Mouse (Mus musculus) mouse trophoblast stem cell (cell line): ENCODE data around the gene Akap12.

Experiments
- in situ Hi-C, 2 experiments: fragments of 300-500 bp; cut with MseI, MboI; formaldehyde crosslinking; loops; 2 replicates in 1 of 2; 3 replicates in 1 of 2; pipeline ENCODE4 v1.15.1; 2025

Akap12 gene

DNA sequence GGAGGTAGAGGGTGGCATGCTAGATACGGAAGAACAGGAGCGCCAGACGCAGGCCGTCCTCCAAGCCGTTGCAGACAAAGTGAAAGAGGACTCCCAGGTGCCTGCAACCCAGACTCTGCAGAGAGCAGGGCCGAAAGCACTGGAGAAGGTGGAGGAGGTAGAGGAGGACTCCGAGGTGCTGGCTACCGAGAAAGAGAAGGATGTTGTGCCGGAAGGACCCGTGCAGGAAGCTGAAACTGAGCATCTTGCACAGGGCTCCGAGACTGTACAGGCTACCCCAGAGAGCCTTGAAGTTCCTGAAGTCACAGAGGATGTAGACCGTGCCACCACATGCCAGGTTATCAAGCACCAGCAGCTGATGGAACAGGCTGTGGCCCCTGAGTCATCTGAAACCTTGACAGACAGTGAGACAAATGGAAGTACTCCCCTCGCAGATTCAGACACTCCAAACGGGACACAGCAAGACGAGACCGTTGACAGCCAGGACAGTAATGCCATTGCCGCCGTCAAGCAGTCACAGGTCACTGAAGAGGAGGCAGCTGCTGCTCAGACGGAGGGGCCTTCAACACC lies 89.8 kb downstream of the Akap12 start:
- in situ Hi-C loops: no loop called here

DNA sequence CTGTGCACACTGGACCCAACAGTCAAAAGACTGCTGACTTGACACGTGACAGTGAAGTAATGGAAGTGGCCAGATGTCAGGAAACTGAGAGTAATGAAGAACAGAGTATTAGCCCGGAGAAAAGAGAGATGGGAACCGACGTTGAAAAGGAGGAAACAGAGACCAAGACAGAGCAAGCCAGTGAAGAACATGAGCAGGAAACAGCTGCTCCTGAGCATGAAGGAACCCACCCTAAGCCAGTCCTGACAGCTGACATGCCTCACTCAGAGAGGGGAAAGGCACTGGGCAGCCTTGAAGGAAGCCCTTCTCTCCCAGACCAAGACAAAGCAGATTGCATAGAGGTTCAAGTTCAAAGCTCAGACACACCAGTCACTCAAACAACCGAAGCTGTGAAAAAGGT lies 90.5 kb downstream of the Akap12 start:
- in situ Hi-C loops: no loop called here

DNA sequence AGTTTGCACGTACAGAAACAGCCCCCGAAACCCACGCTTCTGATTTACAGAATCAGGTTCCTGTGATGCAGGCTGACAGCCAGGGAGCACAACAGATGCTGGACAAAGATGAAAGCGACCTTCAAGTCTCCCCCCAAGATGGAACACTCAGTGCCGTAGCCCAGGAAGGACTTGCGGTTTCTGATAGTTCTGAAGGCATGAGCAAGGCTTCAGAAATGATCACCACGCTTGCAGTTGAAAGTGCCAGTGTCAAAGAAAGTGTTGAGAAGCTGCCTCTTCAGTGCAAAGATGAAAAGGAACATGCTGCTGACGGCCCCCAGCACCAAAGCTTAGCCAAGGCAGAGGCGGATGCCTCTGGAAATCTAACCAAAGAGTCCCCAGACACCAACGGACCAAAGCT lies 91.3 kb downstream of the Akap12 start:
- in situ Hi-C loops: no loop called here

DNA sequence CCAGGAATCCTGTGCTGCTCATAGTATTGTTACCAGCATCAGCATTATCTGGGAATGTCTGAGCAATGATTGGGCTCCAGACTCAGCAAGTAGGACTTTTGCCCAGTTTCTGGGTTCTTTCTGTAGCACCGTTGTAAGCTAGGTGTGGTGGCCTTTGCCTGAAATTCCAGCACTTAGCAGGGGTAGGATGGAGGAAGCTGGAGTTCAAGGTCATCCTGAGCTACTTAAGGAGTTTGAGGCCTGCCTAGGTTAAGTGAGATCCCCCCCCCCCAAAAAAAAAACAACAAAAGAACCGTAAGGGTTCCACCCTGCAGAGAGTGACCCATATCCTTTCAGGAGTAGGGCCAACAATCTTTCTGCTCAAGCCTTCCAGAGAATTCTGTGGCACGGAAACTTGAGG lies 98.4 kb downstream of the Akap12 start:
- in situ Hi-C loops: no loop called here

DNA sequence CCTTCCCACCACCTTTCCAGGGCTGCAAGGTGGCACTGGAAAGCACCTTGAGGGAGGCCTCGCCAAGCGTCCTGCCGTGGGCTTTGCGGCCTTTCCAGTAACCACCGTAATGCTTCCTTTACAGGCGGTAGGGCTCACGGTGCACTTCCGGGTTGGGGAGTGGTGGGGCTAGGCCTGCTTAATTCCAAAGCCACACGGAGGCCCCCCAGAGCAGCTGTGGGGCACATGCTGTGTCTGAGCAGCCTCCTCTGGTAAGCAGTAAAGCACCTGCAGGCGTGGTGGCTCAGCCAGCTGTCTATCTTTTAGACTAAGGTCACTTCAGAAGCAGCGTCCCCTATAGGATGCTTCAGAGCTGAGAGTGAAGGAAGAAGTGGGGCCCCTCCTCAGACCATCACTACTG lies 103.9 kb downstream of the Akap12 start:
- in situ Hi-C loops: no loop called here

DNA sequence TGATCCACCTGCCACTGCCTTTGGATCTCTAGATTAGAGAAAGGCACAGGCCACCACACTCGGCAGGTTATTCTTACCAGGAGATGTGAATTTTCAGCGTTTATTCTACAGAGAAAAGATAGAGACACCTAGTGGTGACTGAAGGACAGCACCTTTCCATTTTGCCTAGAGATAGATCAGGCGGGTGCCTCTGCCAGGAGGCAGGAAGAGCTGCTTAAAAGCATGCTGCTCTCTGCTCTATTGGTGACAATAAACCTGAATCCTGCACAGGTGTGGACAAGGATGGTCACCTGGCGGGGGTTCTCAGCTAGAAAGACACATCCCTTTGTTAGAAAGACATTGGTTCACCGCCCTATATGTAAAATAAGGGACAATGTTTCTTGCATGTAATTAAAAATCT lies 105.8 kb downstream of the Akap12 start:
- in situ Hi-C loops: no loop called here

DNA sequence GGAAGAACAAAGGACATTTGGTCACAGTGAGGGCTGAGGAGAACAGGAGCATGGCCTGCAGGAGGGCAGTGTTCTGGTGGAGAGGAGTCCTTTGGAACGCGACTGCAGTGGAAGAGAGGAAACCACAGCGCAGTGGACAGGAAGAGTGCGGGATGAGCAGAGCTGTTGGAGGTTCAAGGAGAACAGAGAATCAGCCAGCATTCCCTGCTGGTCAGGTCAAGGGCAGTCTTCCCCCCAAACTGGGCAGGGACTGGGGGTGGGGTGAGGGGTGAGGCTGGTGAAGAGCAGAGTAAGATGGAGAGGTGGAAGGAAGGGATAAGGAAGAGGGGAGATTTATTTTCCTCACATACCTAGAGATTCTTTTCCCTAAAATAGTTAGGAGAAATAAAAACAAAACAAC lies 107.4 kb downstream of the Akap12 start:
- in situ Hi-C loops: no loop called here

DNA sequence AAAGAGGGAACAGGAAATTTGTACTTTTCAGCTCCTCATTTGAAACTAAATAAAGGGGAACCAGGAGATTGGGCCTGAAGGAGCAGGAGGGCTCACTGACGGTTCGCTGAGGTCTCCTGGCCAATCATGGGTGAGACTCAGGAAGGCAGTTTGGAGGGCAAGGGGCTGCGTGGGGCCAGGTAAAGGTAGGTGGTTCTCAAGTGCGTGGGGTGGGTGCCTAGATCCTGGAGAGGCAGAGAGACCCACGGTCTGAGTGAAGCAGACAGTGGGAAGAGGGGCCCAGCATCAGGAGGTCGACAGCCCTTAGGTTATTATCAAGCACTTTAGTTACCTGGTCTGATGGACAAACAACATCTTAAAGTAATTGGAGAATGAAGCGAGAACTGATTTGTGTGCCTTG lies 108.1 kb downstream of the Akap12 start:
- in situ Hi-C loops: no loop called here

DNA sequence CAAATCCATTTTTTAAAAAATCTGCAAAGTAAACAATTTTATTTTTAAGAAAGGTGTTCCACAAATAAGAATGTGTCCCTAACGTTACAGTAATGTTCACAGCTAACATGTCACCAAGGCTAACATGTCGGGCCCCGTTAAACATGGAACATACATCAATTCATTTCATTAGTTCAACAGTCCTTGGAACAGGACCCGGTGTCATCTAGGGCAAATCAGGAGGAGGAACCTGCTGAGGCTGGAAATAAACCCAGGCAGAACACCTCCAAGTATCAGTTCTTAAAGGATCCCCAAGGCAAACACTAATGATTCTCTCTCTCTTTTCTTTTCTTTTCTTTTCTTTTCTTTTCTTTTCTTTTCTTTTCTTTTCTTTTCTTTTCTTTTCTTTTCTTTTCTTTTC lies 108.6 kb downstream of the Akap12 start:
- in situ Hi-C loops: no loop called here

DNA sequence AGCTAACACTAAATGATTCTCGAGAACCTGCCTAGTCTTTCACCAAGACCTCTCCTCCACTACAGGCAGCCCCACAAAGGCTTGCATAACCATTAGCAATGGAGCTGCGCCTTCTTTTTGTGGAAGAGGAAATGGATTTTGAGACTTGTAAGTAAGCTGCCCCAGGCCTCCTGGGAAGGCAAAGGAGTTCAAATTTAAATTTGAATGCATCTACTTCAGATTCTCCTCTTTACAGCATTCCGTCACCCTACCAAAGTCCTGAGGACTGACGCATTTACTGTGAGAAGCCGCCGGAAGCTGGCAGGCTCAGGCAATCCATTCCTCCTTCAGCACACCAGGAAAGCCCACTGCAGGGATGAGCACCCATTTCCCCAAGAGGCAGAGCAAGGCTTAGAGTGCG lies 109.1 kb downstream of the Akap12 start:
- in situ Hi-C loops: no loop called here

DNA sequence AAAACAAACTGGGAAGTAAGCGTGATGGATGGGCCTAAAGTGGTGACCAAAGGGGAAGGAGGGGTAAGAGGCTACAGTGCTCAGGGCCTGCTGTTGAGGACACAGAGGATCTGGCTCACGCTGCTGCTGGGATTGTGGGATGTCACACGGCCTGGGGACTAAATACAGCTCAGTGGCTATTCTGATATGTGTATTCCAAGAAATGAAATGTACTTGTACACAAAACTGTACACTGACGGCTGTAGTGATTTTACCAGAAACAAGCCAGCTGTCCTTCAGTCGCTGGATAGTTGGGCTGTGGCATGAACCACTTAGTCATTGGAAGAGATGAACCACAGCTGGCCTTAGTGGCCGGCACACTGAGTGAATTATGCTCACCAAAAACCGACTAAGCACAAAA lies 110.3 kb downstream of the Akap12 start:
- in situ Hi-C loops: no loop called here

DNA sequence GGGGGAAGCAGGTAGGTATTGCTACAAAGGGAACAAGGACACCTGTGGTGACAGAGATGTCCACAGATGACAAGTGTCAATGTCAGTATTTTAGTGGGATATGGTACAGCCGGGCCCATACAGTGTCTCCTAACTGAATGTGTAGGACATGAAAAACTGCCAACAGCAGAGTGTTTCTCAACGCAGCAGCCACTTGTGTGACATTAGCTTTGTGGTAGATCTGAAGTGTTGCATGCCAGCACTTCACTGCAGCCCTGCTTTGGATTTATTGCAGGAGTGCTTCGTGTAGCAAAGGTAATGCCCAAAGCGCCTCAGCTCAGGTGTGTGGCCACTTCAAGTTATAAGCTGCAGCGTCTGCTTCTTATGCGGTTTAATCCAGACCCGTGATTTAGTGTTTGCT lies 110.8 kb downstream of the Akap12 start:
- in situ Hi-C loops: no loop called here

DNA sequence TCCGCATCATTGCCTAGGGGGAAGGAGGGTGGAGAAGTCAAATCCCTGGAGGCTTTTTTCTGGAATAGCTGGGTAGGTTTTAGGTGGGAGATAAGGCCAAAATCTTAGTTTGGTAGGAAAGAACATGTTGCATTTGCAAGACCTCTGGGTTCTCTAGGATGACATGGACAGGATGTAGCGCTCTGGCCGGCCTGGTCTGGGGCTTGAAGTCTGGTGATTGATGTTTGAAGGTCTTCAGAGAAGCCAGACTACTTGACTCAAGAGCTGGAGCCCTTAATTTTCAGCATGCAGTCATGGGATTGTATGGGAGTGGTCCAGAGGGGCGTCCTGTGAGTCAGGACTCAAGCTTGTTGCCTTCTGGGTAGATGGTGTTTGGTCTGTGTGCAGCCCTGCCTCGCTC lies 114.6 kb downstream of the Akap12 start:
- in situ Hi-C loops: no loop called here

DNA sequence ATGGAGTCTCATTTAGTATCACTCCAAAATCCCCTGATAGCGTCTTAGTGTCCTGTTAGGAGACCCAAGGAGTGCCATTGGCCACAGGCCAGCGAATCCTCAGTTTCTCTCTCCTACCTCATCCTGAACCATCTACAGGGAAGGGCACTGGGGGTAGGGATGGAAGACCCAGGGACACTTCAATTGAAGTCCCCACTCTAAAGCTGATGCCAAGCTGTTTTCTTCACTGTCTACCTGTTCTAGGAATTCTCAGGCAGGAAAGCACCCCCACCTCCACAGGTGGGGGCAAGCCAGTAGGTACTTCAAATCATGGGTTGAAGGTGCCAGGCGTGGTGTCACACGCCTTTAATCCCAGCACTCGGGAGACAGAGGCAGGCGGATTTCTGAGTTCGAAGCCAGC lies 118.1 kb downstream of the Akap12 start:
- in situ Hi-C loops: no loop called here

DNA sequence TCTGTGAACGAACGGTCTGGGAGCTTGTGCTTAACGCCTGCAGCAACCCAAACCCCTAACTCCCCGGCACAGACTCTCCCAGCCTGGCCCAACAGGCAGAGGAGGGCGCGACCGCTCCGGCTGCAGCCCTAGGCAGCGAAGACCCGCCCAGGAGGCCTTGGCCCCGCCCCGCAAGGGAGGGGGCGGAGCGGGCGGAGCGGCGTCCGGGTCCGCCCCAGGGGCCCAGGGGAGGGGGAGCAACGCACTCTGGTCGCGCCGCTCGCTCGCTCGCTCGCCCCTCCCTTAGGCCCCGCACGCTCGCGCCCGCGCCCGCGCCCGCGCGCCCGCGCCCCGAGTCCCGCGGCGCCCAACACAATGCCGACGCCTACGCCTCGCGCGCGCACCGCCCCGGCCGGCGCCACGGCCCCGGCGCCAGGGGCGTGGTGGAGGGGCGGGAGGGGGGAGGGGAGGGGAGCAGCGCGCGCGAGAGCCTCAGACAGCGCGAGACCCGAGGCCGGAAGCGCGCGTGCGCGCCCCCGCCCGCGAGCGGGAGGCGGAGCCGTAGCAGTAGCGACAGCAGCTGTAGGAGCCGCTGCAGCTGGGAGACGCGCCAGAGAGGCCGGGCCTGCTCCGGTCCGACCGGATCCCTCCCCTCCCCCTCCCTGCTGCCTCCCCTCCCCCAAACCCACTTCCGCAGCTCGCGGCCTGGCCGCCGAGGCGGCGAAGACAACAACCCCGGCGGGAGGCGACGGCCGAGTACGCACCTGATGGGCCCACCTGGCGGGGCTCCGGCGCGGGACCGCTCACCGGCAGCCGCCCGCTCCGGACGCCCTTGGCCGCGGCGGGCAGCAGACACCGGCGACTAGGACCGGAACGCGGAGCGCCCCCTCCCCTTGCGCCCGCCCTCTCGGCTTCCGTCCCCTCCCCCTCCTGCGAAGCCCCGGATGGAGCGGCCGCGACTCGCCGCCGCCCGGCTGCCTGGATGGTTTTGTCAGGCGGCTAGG lies 120.7 kb downstream of the Akap12 start:
- in situ Hi-C loops: no loop called here

DNA sequence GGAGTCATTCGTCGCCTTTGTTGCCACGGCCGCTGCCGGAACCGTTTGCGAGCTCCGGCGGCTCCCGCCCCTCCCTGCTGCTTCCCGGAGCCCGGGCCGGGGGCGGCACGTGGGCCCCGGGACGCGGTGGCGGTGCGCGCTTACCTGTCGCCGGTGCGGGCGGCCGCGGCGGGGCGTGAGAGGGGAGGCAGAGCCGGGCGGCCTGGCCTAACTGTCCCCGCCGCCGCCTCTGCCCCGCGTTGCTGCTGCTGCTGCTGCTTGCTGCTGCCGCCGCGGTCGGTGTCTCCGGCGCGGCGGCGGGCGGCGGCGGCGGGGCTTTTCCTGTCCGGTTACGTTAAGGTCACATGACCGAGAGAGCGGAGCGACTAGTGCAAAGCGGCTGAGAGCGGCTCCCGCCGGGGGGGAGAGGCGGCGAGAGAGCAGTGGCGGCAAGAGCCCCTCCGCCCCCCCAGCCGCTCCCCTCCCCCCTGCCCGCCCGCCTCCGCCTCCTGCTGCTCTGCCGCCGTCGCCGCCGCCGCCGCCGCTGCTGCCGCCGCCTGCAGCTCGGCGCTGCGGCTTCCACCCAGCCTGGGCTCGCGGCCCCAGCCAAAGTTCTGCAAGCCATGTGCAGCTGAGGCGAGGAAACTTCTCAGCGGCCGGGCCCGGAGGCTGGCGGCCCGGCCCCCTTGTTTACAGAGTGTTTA lies 121.7 kb downstream of the Akap12 start, which contains the start of gene Zbtb2:
Zbtb2 (minus strand) TSS at position 408 of the 683 bp plus-strand sequence.
- in situ Hi-C loops: no loop called here

DNA sequence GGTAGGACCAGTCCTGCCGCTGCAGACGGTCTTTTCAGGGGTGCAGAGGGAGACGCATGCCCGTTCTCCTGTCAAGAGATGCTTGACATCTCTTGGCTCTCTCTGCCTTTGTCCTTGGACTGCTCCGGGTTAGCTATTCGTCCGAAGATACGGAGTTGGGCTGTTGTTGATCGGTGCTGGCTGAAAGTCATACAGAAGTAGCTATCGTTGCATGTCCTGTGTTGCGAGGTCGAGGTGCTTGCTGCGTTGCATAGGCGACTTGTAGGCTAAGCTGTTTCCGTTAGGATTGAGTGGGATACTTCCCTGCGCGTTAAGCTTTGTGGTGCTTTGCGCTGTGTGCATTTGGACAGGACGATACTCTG lies 122.2 kb downstream of the Akap12 start:
- in situ Hi-C loops: no loop called here

DNA sequence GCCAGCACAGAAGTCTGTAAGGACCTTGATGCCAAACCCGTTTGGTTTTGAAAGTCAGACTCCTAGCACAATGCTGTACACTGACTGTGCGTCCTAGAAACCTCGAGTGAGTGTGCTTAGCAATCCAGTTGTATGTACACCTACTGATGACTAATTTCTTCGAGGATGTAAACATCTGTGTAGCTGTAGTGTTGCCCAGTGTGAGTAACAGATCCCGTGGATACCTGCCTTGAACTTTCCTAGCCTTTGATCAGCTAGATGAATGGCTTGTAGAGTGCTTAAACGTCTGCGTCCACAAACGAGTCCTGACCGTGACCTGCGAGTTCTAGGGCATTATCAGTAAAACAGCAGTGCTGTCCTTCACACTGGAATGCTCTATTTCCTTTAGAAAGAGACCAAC lies 122.9 kb downstream of the Akap12 start:
- in situ Hi-C loops: no loop called here

DNA sequence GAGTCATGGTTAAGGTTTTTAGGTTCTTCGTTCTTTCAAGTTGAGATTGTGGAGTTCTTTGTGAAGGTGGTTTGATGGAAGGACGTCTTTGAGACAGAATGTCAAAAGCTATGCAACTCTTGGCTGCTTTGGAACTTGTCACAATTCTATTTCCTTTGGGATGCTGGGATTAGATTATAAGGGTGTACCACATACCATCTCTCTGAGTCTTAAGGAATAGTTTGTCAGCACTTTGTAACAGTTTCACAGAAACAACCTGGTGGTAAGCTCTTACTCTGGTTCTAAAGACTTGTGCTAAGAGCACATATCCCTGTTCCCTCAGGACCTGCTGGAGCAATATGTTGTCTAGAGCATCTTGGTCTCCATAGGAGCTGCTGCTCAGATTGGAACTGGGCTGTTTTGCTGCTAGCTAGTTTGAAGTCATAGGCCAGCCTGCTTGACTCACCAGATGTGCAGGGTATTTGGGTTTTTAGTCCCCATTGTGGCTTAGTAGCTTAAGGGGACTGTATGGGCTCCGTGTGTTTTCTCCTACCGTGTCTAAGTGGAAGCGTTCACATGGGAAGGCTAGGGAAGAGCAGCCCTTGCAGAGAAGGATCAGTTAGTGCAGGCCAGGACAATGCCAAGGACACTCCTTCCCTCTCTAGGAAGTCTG lies 123.4 kb downstream of the Akap12 start:
- in situ Hi-C loops: no loop called here

DNA sequence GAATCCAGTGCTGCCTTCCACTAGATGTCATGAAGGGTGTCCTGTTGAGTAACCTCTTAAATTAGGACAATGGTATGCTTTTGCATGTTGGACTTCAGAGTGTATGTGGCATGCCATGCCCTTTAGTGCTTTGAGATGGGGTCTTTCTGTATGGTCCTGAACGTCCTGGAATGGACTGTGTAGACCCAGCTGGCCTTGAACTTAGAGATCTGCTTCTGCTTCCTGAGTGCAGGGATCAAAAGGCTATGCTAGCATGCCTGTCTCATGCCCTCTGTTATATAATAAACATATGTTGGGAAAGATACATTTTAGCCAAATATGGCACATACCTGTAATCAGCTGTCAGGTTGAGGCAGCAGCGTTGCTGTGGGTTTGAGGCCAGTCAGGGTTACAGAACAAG lies 124.4 kb downstream of the Akap12 start:
- in situ Hi-C loops: no loop called here

DNA sequence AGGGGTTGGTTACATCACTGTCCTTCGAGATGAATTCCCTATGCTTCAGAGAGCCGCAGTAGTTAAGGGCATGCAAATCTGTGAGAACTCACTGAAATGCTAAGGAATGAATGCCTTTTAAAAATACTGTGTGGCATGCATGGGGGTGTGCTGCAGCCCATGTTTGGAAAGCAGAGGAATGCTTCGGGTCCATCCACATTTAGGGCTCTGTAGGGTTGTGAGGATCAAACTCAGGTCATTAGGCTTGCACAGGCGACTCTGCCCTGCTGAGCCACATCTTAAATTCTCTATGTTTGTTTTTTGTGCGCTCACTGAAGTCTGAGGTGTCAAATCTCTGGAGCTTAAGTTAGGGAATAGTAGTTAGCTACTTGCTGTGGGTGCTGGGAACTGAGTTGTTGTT lies 124.9 kb downstream of the Akap12 start:
- in situ Hi-C loops: no loop called here

DNA sequence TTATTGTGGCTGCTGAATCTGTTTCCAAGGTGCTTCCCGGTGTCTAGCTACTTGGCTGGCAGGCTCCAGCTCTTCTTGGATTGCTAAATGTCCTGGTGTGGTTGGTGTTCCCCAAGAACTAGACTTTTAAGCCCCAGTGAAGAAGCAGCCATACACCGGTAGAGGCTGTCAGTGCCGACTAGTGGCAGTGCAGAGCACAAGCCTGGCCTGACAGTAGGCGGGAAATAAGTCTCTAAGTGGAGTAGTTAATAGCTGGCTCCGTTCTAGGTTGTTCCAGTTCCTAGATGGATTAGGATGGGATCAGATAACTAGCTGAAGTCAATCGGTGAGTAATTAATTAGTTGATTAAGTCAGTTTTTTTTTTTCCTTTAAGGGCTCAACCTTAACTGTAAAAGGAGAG lies 125.7 kb downstream of the Akap12 start:
- in situ Hi-C loops: no loop called here
